19 mouse cellular contexts compared by ENCODE assay signal in the genomic region with DNA sequence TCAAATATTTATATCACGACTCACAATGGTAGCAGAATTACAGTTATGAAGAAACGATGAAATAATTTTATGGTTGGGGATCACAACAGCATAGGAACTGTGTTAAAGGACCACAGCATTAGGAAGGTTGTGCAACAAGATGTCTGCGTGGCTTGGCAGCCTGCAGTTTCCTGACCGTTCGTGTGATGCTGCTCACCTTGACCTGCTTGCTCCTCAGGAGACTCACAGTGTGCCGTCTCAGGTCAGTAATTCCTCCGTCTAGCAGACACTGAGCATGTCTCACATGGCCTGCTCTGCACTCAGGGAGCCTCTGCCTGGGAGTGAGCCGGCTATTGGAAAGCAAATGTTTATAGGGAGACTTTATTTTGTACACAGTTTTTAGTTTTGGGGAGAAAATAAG. TPM values are rescaled to one million over a fixed set of nuclear protein-coding genes. Genes with fewer than 3 reads are reported as not detected.
DNase-seq lines count a peak whose midpoint lies in the region; ATAC-seq and TF ChIP-seq lines count a peak whose summit lies in the region.
"Had no signal": no experiment of that assay in that cellular context is flagged by ENCODE, and none has a peak within 500 bp of the region (broad histone marks: within the 10 kb centered on the region; RNA-seq: fewer than 3 reads in every experiment).

No protein-coding gene starts in this region.

- no peak for TF ChIP-seq CTCF in kidney, postnatal 0 days (IDR thresholded peaks at IDR 0.05; ENCODE audit: low read depth)
- no peak for TF ChIP-seq CTCF in lung, postnatal 0 days (IDR thresholded peaks at IDR 0.05)

- H3K9ac ChIP-seq in kidney, embryonic 15.5 days: no peak overlapping the region
- no peak overlapping the region for H3K9ac ChIP-seq in kidney, postnatal 0 days (ENCODE audit: low read depth, low read length)
- no peak overlapping the region for H3K9ac ChIP-seq in lung, postnatal 0 days (replicated peaks; ENCODE audit: low read depth)
- H3K9ac ChIP-seq: embryonic facial prominence, embryonic 12.5 days; forebrain, embryonic 15.5 days; heart, embryonic 15.5 days; hindbrain, embryonic 14.5 days had no signal

- no peak for ATAC-seq in kidney, embryonic 15.5 days (replicated peaks; ENCODE audit: low FRiP score)
- ATAC-seq in kidney, postnatal 0 days (replicated peaks; ENCODE audit: low FRiP score, low read depth): peak; percentile 61
- ATAC-seq in lung, postnatal 0 days: no peak
- ATAC-seq: forebrain, embryonic 15.5 days had no signal

- 0 out of 2 replicates have a peak, but pooled peaks cover under 1% of the 10 kb centered on the region for H3K36me3 ChIP-seq in kidney, embryonic 15.5 days
- H3K36me3 ChIP-seq in kidney, postnatal 0 days (ENCODE audit: insufficient read depth, low read length): no peaks in the 10 kb centered on the region
- H3K36me3 ChIP-seq in lung, postnatal 0 days (ENCODE audit: insufficient read depth, low read length): no peaks in the 10 kb centered on the region
- H3K36me3 ChIP-seq: embryonic facial prominence, embryonic 12.5 days; forebrain, embryonic 15.5 days; heart, embryonic 15.5 days had no signal

- TF ChIP-seq EP300 in lung, postnatal 0 days (IDR thresholded peaks at IDR 0.05): no peak

- no peak overlapping the region for H3K4me3 ChIP-seq in kidney, embryonic 15.5 days (replicated peaks)
- H3K4me3 ChIP-seq in kidney, postnatal 0 days (replicated peaks; ENCODE audit: low read depth, low read length): no peak overlapping the region
- H3K4me3 ChIP-seq in lung, postnatal 0 days (ENCODE audit: low read depth, low read length): no peak overlapping the region
- H3K4me3 ChIP-seq: embryonic facial prominence, embryonic 12.5 days; forebrain, embryonic 15.5 days; heart, adult 2 months; heart, embryonic 15.5 days; hindbrain, embryonic 10.5 days had no signal

- WGBS in kidney, embryonic 15.5 days: 71% methylated on average over 8 of the region's 8 CpGs
- WGBS in kidney, postnatal 0 days: 63% methylated on average over 8 of the region's 8 CpGs
- WGBS in lung, postnatal 0 days: 86% methylated on average over 8 of the region's 8 CpGs

- no peak overlapping the region for H3K27ac ChIP-seq in kidney, embryonic 15.5 days
- H3K27ac ChIP-seq in kidney, postnatal 0 days: no peak overlapping the region
- H3K27ac ChIP-seq in lung, postnatal 0 days (ENCODE audit: low read length): no peak overlapping the region
- H3K27ac ChIP-seq: embryonic facial prominence, embryonic 12.5 days; forebrain, embryonic 15.5 days; heart, adult 2 months; heart, embryonic 15.5 days; hindbrain, embryonic 10.5 days; hindbrain, embryonic 14.5 days had no signal

- no peaks in the 10 kb centered on the region for H3K4me1 ChIP-seq in kidney, embryonic 15.5 days
- no peaks in the 10 kb centered on the region for H3K4me1 ChIP-seq in kidney, postnatal 0 days (replicated peaks; ENCODE audit: insufficient read depth, low read length)
- H3K4me1 ChIP-seq in lung, postnatal 0 days (ENCODE audit: insufficient read depth, low read depth, low read length): no peaks in the 10 kb centered on the region
- H3K4me1 ChIP-seq: embryonic facial prominence, embryonic 12.5 days; forebrain, embryonic 15.5 days; heart, embryonic 15.5 days; hindbrain, embryonic 10.5 days had no signal

- peak; percentile 62 for DNase-seq in kidney, adult 11 months
- peak; percentile 65 for DNase-seq in kidney, adult 8-10 months
- no peak for DNase-seq in kidney, postnatal 0 days (ENCODE audit: low spot score)
- DNase-seq in kidney, postnatal 36 days: peak; percentile 70 to 80
- DNase-seq in lung, postnatal 0 days (ENCODE audit: low spot score): no peak
- DNase-seq: adrenal gland, adult 2 months; cerebellum, adult 11-12 months; cerebellum, adult 9-10 months; cerebellum, postnatal 25 days; gastrocnemius, postnatal 10 days; heart, adult 2 months; heart, postnatal 14 days had no signal

- H3K27me3 ChIP-seq in kidney, embryonic 15.5 days: no peaks in the 10 kb centered on the region
- no peaks in the 10 kb centered on the region for H3K27me3 ChIP-seq in kidney, postnatal 0 days (ENCODE audit: insufficient read depth, low read length)
- H3K27me3 ChIP-seq in lung, postnatal 0 days (replicated peaks; ENCODE audit: insufficient read depth, low read length): no peaks in the 10 kb centered on the region
- H3K27me3 ChIP-seq: embryonic facial prominence, embryonic 12.5 days; forebrain, embryonic 15.5 days; heart, embryonic 15.5 days had no signal

- H3K4me2 ChIP-seq in kidney, embryonic 15.5 days: no peak overlapping the region
- no peak overlapping the region for H3K4me2 ChIP-seq in kidney, postnatal 0 days (ENCODE audit: low read length)
- H3K4me2 ChIP-seq in lung, postnatal 0 days (replicated peaks; ENCODE audit: low read depth, low read length): no peak overlapping the region
- H3K4me2 ChIP-seq: embryonic facial prominence, embryonic 12.5 days; forebrain, embryonic 15.5 days; heart, embryonic 11.5 days; heart, embryonic 15.5 days; hindbrain, embryonic 14.5 days had no signal

- no peaks in the 10 kb centered on the region for H3K9me3 ChIP-seq in kidney, embryonic 15.5 days (replicated peaks)
- no peaks in the 10 kb centered on the region for H3K9me3 ChIP-seq in kidney, postnatal 0 days (replicated peaks; ENCODE audit: low read length)
- no peaks in the 10 kb centered on the region for H3K9me3 ChIP-seq in lung, postnatal 0 days (ENCODE audit: low read length)
- H3K9me3 ChIP-seq: embryonic facial prominence, embryonic 12.5 days; forebrain, embryonic 15.5 days; heart, embryonic 15.5 days; hindbrain, embryonic 10.5 days had no signal

RNA-seq across cellular contexts. Expression of gene Arhgap32, which starts 54.8 kb away (rescaled TPM):
- 8.4 and 8.6 TPM in 2 replicates for polyA plus RNA-seq in kidney, embryonic 15.5 days (2015; fragmentation: Nextera tagmentation; extraction: Ambion mirVana)
- polyA plus RNA-seq in kidney, postnatal 0 days (2015; fragmentation: Nextera tagmentation; extraction: Ambion mirVana): 9.4 and 10.1 TPM in 2 replicates
- 2.8 and 3.3 TPM in 2 replicates for polyA plus RNA-seq in lung, postnatal 0 days (2015; fragmentation: Nextera tagmentation; extraction: Ambion mirVana)

Comparison
In these comparisons a context has a peak if more than half of its experiments do, and no peak if none do; other contexts are left out.
1. DNase-seq: peak in kidney, adult 11 months (single experiment), kidney, adult 8-10 months (2 of 2) and kidney, postnatal 36 days (2 of 2); none in kidney, postnatal 0 days (single experiment) and lung, postnatal 0 days (single experiment).